Mouse (Mus musculus) c-Kit-positive CD71-negative TER-119-negative erythroid progenitor cells, embryonic 14.5 days (primary cell): ENCODE measurements around the gene Arhgap19.

Experiments
- DNase-seq: peaks from one replicate; pipeline ENCODE4 v3.0.0-alpha.2; 2013; ENCODE audit warnings: low read depth

Arhgap19 gene

GRCm38 (mm10) chr19:41831718-41832391 is 30.0 kb upstream of the Arhgap19 start:
- DNase-seq = no peak

GRCm38 (mm10) chr19:41831101-41831570 is 29.3 kb upstream of the Arhgap19 start:
- DNase-seq = no peak

- no peak for DNase-seq
Observed at GRCm38 (mm10) chr19:41830106-41831031, 28.5 kb upstream of the Arhgap19 start.

- DNase-seq = peak; percentile 67
Observed at GRCm38 (mm10) chr19:41829381-41830105, 27.7 kb upstream of the Arhgap19 start, which contains the start of gene Frat1. TSS of gene Frat1 (plus strand) at chr19:41829970.

- DNase-seq = no peak
Observed at GRCm38 (mm10) chr19:41828941-41829340, 27.1 kb upstream of the Arhgap19 start.

- DNase-seq = no peak
Observed at GRCm38 (mm10) chr19:41826529-41826928, 24.7 kb upstream of the Arhgap19 start.

GRCm38 (mm10) chr19:41824950-41825349 is 23.1 kb upstream of the Arhgap19 start:
- DNase-seq = no peak

GRCm38 (mm10) chr19:41822589-41822988 is 20.7 kb upstream of the Arhgap19 start:
- DNase-seq = no peak

GRCm38 (mm10) chr19:41821436-41821835 is 19.6 kb upstream of the Arhgap19 start:
- no peak for DNase-seq

- DNase-seq = no peak
Observed at GRCm38 (mm10) chr19:41818749-41819148, 16.9 kb upstream of the Arhgap19 start.

GRCm38 (mm10) chr19:41817325-41817724 is 15.5 kb upstream of the Arhgap19 start:
- DNase-seq = no peak

GRCm38 (mm10) chr19:41816915-41817314 is 15.1 kb upstream of the Arhgap19 start:
- no peak for DNase-seq

GRCm38 (mm10) chr19:41816410-41816809 is 14.6 kb upstream of the Arhgap19 start:
- DNase-seq = no peak

- no peak for DNase-seq
Observed at GRCm38 (mm10) chr19:41813374-41813773, 11.5 kb upstream of the Arhgap19 start.

GRCm38 (mm10) chr19:41812525-41812924 is 10.7 kb upstream of the Arhgap19 start:
- no peak for DNase-seq

GRCm38 (mm10) chr19:41810074-41810473 is 8.2 kb upstream of the Arhgap19 start:
- DNase-seq = no peak

GRCm38 (mm10) chr19:41808104-41808634 is 6.3 kb upstream of the Arhgap19 start:
- DNase-seq = no peak

- no peak for DNase-seq
Observed at GRCm38 (mm10) chr19:41807497-41807896, 5.7 kb upstream of the Arhgap19 start.

GRCm38 (mm10) chr19:41805831-41806230 is 4.0 kb upstream of the Arhgap19 start:
- DNase-seq = no peak

- DNase-seq = no peak
Observed at GRCm38 (mm10) chr19:41803322-41803721, 1.5 kb upstream of the Arhgap19 start.

GRCm38 (mm10) chr19:41800986-41801741 is 683 bp downstream of the Arhgap19 start:
- DNase-seq = no peak
